Mouse (Mus musculus): ENCODE measurements around the gene Cplx3. TPM values are rescaled to one million over a fixed set of nuclear protein-coding genes. Genes with fewer than 3 reads are reported as not detected.

Gene Cplx3
- polyA plus RNA-seq (2015; fragmentation: Nextera tagmentation; extraction: Ambion mirVana): not detected in 2 replicates

DNA sequence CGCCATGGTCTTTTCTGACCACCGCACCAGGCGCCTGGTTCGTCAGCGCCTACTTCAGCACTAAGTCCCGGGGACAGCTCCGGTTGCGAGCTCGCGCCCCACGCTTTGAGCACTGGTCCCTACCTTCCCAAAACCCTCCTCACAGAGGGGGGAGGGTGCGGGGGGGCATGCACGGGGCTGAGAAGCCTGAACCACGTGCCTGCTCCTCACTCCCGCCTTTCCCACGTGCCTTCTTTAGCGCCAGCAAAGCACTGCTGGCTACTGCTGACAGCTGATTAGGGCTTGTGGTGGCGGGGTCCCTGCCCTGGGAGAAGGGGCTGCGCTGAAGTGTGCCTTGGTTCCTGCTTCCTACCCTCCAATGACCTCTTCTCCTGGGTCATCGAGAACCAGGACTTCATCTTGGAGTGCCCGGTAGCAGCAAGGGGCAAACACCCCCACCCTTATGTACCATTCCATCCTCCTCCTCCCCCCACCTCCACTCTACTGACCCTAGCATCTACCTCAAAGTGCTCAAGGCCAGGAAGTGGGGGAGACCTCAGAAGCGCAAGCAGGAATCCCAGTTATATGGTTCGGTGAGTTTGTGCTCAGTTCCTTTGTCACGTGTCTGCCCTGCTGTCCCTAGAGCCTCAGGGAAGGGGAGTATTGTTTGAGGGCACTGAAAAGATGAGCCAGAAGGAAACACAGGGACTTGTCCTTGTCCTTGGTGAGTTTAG is at the start of gene Cplx3:
Gene Cplx3 (minus strand): TSS at position 143 of the 713 bp plus-strand sequence.
- peak; percentile 55; the same call in 1 of the 2 replicates for ATAC-seq
- Histone ChIP-seq H3K27me3 (replicated peaks; ENCODE audit: control insufficient read depth, insufficient read depth, low read length) (peaks cover 21% of the 10 kb centered on the region), H3K4me2 (replicated peaks; ENCODE audit: low read depth) (no peak within 1 kb of the TSS), H3K9me3 (ENCODE audit: control insufficient read depth) (no peaks in the 10 kb centered on the region), H3K4me3 (ENCODE audit: low read depth, low read length) (no peak within 1 kb of the TSS), H3K9ac (ENCODE audit: low read depth, low read length) (no peak within 1 kb of the TSS; the same call in 1 of the 2 replicates), H3K27ac (ENCODE audit: low read depth, low read length) (no peak within 1 kb of the TSS), H3K4me1 (replicated peaks; ENCODE audit: control insufficient read depth, insufficient read depth, low read length) (peaks cover 5% of the 10 kb centered on the region; the same call in 1 of the 2 replicates), H3K36me3 (ENCODE audit: control insufficient read depth, insufficient read depth) (no peaks in the 10 kb centered on the region)
- 9% methylated on average over 24 of the region's 24 CpGs for WGBS
- TF ChIP-seq CTCF (IDR thresholded peaks at IDR 0.05; ENCODE audit: low read depth): no peak

DNA sequence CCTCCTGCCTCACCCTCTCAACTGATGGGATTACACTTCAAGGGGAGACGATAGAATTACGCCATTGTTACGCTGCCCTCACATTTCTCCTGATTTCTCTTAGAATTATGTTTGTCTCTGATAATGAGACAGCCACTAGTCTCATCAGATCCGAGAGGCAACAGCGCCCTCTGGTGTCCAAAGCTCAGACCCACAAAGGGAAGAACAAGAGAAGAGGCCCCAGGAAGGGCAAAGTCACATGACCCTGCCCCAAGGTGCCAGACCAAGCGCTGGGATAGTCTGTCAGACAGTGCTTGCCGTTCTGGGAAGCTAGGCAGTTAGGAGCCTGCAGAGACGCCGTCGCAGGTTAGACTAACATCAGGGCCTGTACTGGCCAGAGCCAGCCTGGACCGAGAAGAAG is 49.7 kb upstream of the Cplx3 start:
- peak; percentile 95 for TF ChIP-seq CTCF (IDR thresholded peaks at IDR 0.05; ENCODE audit: low read depth)
- Histone ChIP-seq H3K27me3 (replicated peaks; ENCODE audit: control insufficient read depth, insufficient read depth, low read length) (no peaks in the 10 kb centered on the region), H3K4me1 (replicated peaks; ENCODE audit: control insufficient read depth, insufficient read depth, low read length) (no peaks in the 10 kb centered on the region), H3K9me3 (ENCODE audit: control insufficient read depth) (no peaks in the 10 kb centered on the region), H3K27ac (ENCODE audit: low read depth, low read length) (no peak overlapping the region), H3K4me3 (ENCODE audit: low read depth, low read length) (no peak overlapping the region), H3K4me2 (replicated peaks; ENCODE audit: low read depth) (peak overlapping the region; percentile 6; the same call in 1 of the 2 replicates), H3K36me3 (ENCODE audit: control insufficient read depth, insufficient read depth) (no peaks in the 10 kb centered on the region), H3K9ac (ENCODE audit: low read depth, low read length) (no peak overlapping the region)
- ATAC-seq: peak; percentile 71
- 4% methylated on average over 11 of the region's 11 CpGs for WGBS

- Histone ChIP-seq H3K4me1 (replicated peaks; ENCODE audit: control insufficient read depth, insufficient read depth, low read length) (no peaks in the 10 kb centered on the region), H3K9me3 (ENCODE audit: control insufficient read depth) (no peaks in the 10 kb centered on the region), H3K27me3 (replicated peaks; ENCODE audit: control insufficient read depth, insufficient read depth, low read length) (no peaks in the 10 kb centered on the region), H3K36me3 (ENCODE audit: control insufficient read depth, insufficient read depth) (no peaks in the 10 kb centered on the region), H3K9ac (ENCODE audit: low read depth, low read length) (no peak overlapping the region), H3K4me3 (ENCODE audit: low read depth, low read length) (no peak overlapping the region), H3K27ac (ENCODE audit: low read depth, low read length) (no peak overlapping the region), H3K4me2 (replicated peaks; ENCODE audit: low read depth) (no peak overlapping the region)
- no peak for ATAC-seq
- 96% methylated on average over 1 of the region's 1 CpGs for WGBS
- TF ChIP-seq CTCF (IDR thresholded peaks at IDR 0.05; ENCODE audit: low read depth): no peak
Observed at GRCm38 (mm10) chr9:57654966-57655365, 48.9 kb upstream of the Cplx3 start.

DNA sequence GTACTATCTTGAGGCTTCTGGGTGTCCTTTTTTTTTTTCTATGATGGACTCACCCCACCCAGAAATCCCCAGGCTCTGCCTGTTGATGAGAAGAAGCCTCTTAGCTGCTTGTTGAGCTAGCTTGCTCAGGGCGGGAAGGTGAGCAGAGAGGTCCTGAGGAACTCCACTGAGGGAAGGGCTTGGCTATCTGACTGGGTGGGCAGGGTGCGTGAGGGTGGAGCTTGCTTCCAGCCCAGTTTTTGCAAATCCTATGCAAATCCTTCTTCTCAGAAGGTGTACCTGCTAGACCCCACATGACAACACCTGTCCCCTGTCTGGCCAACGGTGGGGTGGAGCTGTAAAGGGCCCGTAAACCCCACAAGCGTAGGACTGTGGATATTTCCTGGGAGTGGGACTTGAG is 47.2 kb upstream of the Cplx3 start, which contains the start of gene Csk:
Gene Csk (minus strand): TSS at position 349 of the 400 bp plus-strand sequence.
- Histone ChIP-seq H3K4me1 (replicated peaks; ENCODE audit: control insufficient read depth, insufficient read depth, low read length) (no peaks in the 10 kb centered on the region; the same call in 1 of the 2 replicates), H3K36me3 (ENCODE audit: control insufficient read depth, insufficient read depth) (no peaks in the 10 kb centered on the region), H3K27me3 (replicated peaks; ENCODE audit: control insufficient read depth, insufficient read depth, low read length) (no peaks in the 10 kb centered on the region), H3K4me3 (ENCODE audit: low read depth, low read length) (no peak within 1 kb of the TSS), H3K4me2 (replicated peaks; ENCODE audit: low read depth) (no peak within 1 kb of the TSS), H3K27ac (ENCODE audit: low read depth, low read length) (no peak within 1 kb of the TSS), H3K9ac (ENCODE audit: low read depth, low read length) (no peak within 1 kb of the TSS), H3K9me3 (ENCODE audit: control insufficient read depth) (no peaks in the 10 kb centered on the region)
- no peak for ATAC-seq
- 54% methylated on average over 5 of the region's 5 CpGs for WGBS
- TF ChIP-seq CTCF (IDR thresholded peaks at IDR 0.05; ENCODE audit: low read depth): no peak

DNA sequence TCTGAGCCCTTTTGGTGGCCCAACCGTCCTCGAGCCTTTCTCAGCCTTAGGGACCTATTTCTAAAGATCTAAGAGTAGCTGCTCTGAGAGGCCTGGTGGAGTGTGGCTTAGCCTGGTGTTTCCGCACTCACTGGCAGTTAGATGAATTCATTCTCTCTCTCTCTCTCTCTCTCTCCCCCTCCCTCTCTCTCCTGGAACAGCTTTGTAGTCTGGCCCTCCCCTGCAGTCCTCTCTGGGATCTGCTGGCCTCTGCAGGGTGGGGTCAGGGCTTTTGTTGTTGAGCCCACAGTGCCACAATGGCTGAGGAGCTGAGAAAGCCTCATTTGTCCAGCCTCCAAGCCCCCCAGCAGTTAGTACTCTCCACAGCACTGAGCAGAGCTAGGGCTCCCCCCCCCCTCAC is 46.8 kb upstream of the Cplx3 start:
- no peak for TF ChIP-seq CTCF (IDR thresholded peaks at IDR 0.05; ENCODE audit: low read depth)
- no peaks in the 10 kb centered on the region for H3K36me3 ChIP-seq (ENCODE audit: control insufficient read depth, insufficient read depth)
- H3K4me2 ChIP-seq (replicated peaks; ENCODE audit: low read depth): no peak overlapping the region
- no peaks in the 10 kb centered on the region; the same call in 1 of the 2 replicates for H3K4me1 ChIP-seq (replicated peaks; ENCODE audit: control insufficient read depth, insufficient read depth, low read length)
- no peak overlapping the region for H3K27ac ChIP-seq (ENCODE audit: low read depth, low read length)
- ATAC-seq: no peak
- no peak overlapping the region for H3K9ac ChIP-seq (ENCODE audit: low read depth, low read length)
- 81% methylated on average over 3 of the region's 3 CpGs for WGBS
- no peaks in the 10 kb centered on the region for H3K9me3 ChIP-seq (ENCODE audit: control insufficient read depth)
- H3K4me3 ChIP-seq (ENCODE audit: low read depth, low read length): no peak overlapping the region
- H3K27me3 ChIP-seq (replicated peaks; ENCODE audit: control insufficient read depth, insufficient read depth, low read length): no peaks in the 10 kb centered on the region

DNA sequence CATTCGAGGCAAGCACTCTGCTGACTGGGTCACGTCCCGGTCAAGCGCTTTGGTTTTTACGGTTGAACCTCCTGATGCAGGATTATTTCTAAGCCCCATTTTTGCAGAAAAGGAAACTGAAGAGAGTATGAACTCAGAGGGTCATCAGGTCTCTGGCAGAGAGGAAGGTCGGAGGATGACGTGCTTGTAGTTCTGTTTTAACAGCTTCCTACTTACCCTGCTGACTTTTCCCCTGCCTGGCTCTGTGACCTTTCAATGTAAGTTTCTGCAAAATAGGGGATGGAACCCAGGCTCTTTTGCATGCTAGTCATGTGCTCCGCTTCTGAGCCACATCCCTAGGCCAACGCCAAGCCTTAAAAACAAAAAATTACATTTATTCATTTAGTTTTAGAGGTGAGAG is 46.3 kb upstream of the Cplx3 start:
- ATAC-seq: no peak
- WGBS: 74% methylated on average over 9 of the region's 9 CpGs
- H3K36me3 ChIP-seq (ENCODE audit: control insufficient read depth, insufficient read depth): no peaks in the 10 kb centered on the region
- H3K4me1 ChIP-seq (replicated peaks; ENCODE audit: control insufficient read depth, insufficient read depth, low read length): peaks cover 1% of the 10 kb centered on the region; the same call in 1 of the 2 replicates
- no peak overlapping the region for H3K4me3 ChIP-seq (ENCODE audit: low read depth, low read length)
- TF ChIP-seq CTCF (IDR thresholded peaks at IDR 0.05; ENCODE audit: low read depth): no peak
- no peaks in the 10 kb centered on the region for H3K27me3 ChIP-seq (replicated peaks; ENCODE audit: control insufficient read depth, insufficient read depth, low read length)
- no peaks in the 10 kb centered on the region for H3K9me3 ChIP-seq (ENCODE audit: control insufficient read depth)
- no peak overlapping the region for H3K27ac ChIP-seq (ENCODE audit: low read depth, low read length)
- H3K4me2 ChIP-seq (replicated peaks; ENCODE audit: low read depth): no peak overlapping the region
- H3K9ac ChIP-seq (ENCODE audit: low read depth, low read length): no peak overlapping the region
